Mouse (Mus musculus): ENCODE results near the gene Arhgef18.

GRCm38 (mm10) chr8:3420105-3420706, 27.4 kb downstream of the Arhgef18 start:
- TF ChIP-seq CTCF (IDR thresholded peaks at IDR 0.05; ENCODE audit: low read depth) (no peak), EP300 (optimal IDR thresholded peaks at IDR 0.05) (no peak)
